Mouse (Mus musculus) thymus, adult 2 months (tissue): Measurements from ENCODE around the gene Zcwpw1.

Experiments used
- CTCF ChIP-seq: fragments of 200-500 bp; IDR thresholded peaks from 2 replicates; pipeline ENCODE4 v1.5.1; 2012; ENCODE audit warnings: mild to moderate bottlenecking, control low read depth, low read length, moderate library complexity, borderline replicate concordance; ENCODE audit not compliant: control insufficient read depth, poor library complexity, insufficient read depth; ENCODE audit errors: extremely low read depth
- POLR2A ChIP-seq: fragments of 200-500 bp; IDR thresholded peaks from 2 replicates; pipeline ENCODE4 v1.6.1; 2012; ENCODE audit warnings: mild to moderate bottlenecking, low read length, control low read depth, moderate library complexity; ENCODE audit not compliant: control insufficient read depth, poor library complexity, insufficient read depth; ENCODE audit errors: extremely low read depth

DNA sequence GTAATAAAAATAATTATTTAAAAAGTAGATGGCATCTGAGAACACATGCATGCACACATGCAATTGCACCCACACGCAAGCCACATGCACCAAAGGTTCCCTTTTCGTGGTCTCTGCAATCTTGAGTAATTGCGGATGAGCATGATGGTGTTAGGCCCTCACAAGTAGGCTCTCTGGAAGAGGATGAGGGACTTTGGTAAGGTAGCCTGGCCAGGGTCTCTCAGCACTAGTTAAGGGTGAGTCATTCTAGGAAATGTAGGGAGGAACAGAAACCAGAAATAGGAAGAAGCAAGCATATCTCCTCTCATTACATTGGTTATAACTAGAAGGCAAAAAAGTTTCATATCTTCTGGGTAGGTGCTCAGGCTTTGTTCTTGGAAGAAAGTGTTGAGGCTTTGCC lies 37.4 kb downstream of the Zcwpw1 start:
- TF ChIP-seq CTCF = no peak
- TF ChIP-seq POLR2A = no peak
